8 mouse cellular contexts compared by ENCODE assay signal in genomic region chr1:191062781-191063485, GRCm38 (mm10). TPM values are rescaled to one million over a fixed set of nuclear protein-coding genes. Genes with fewer than 3 reads are reported as not detected.
DNase-seq lines count a peak whose midpoint lies in the region; ATAC-seq and TF ChIP-seq lines count a peak whose summit lies in the region.

TSS of gene Tatdn3 (minus strand) at chr1:191062932.
TSS of gene Nsl1 (plus strand) at chr1:191063012.

- no peak within 1 kb of the TSS for H3K27ac ChIP-seq in embryonic fibroblast, embryonic 13.5 days (ENCODE audit: insufficient read depth, low read length)
- peak within 1 kb of the TSS; percentile 95 for H3K27ac ChIP-seq in heart, embryonic 10.5 days
- H3K27ac ChIP-seq in kidney, embryonic 14.5 days (ENCODE audit: low read depth, low read length): peak within 1 kb of the TSS; percentile 65
- peak within 1 kb of the TSS; percentile 51 for H3K27ac ChIP-seq in limb, embryonic 15.5 days
- H3K27ac ChIP-seq in midbrain, postnatal 0 days (ENCODE audit: low read depth, low read length): peak within 1 kb of the TSS; percentile 77

- peaks cover 52% of the 10 kb centered on the region for H3K79me2 ChIP-seq in C2C12 (ENCODE audit: control insufficient read depth, insufficient read depth)

- H3K9me3 ChIP-seq in heart, embryonic 10.5 days: no peaks in the 10 kb centered on the region
- no peaks in the 10 kb centered on the region for H3K9me3 ChIP-seq in kidney, embryonic 14.5 days (ENCODE audit: control insufficient read depth, low read length)
- H3K9me3 ChIP-seq in limb, embryonic 15.5 days: no peaks in the 10 kb centered on the region
- no peaks in the 10 kb centered on the region for H3K9me3 ChIP-seq in midbrain, postnatal 0 days (ENCODE audit: low read length)

- TF ChIP-seq POLR2A in embryonic fibroblast, embryonic 13.5 days (IDR thresholded peaks at IDR 0.05; ENCODE audit: low read depth, low read length): peak; percentile 78

- H3K27me3 ChIP-seq in C2C12 (ENCODE audit: control insufficient read depth, insufficient read depth, insufficient read length): no peaks in the 10 kb centered on the region
- H3K27me3 ChIP-seq in heart, embryonic 10.5 days (ENCODE audit: insufficient read depth, poor library complexity, severe bottlenecking): no peaks in the 10 kb centered on the region
- no peaks in the 10 kb centered on the region for H3K27me3 ChIP-seq in kidney, embryonic 14.5 days (ENCODE audit: control insufficient read depth, insufficient read depth, low read length)
- no peaks in the 10 kb centered on the region for H3K27me3 ChIP-seq in limb, embryonic 15.5 days
- no peaks in the 10 kb centered on the region for H3K27me3 ChIP-seq in midbrain, postnatal 0 days (ENCODE audit: insufficient read depth, low read length)

- peak; percentile 91 for ATAC-seq in kidney, embryonic 14.5 days (ENCODE audit: low FRiP score, low TSS enrichment)
- ATAC-seq in limb, embryonic 15.5 days (ENCODE audit: insufficient number of reproducible peaks, low FRiP score, low TSS enrichment, low read depth): peak; percentile 82
- ATAC-seq in midbrain, postnatal 0 days (ENCODE audit: low FRiP score): peak; percentile 90

- H3K36me3 ChIP-seq in C2C12 (ENCODE audit: control insufficient read depth, insufficient read depth): peaks cover 27% of the 10 kb centered on the region
- H3K36me3 ChIP-seq in heart, embryonic 10.5 days: peaks cover 35% of the 10 kb centered on the region
- peaks cover 24% of the 10 kb centered on the region for H3K36me3 ChIP-seq in kidney, embryonic 14.5 days (ENCODE audit: control insufficient read depth, insufficient read depth, low read length)
- peaks cover 20% of the 10 kb centered on the region; the same call in 1 of the 2 replicates for H3K36me3 ChIP-seq in limb, embryonic 15.5 days
- H3K36me3 ChIP-seq in midbrain, postnatal 0 days (ENCODE audit: insufficient read depth, low read length): no peaks in the 10 kb centered on the region

- WGBS in heart, embryonic 10.5 days: under 1% methylated on average over 56 of the region's 56 CpGs
- under 1% methylated on average over 56 of the region's 56 CpGs for WGBS in kidney, embryonic 14.5 days
- WGBS in limb, embryonic 15.5 days: under 1% methylated on average over 56 of the region's 56 CpGs
- WGBS in midbrain, postnatal 0 days: under 1% methylated on average over 56 of the region's 56 CpGs

- H3ac ChIP-seq in C2C12 (ENCODE audit: control insufficient read depth, insufficient read length, low read depth): peak within 1 kb of the TSS; percentile 92

- peak; percentile 92 for DNase-seq in brain, adult 2 months (ENCODE audit: low read depth, low spot score)
- DNase-seq in heart, embryonic 10.5 days (ENCODE audit: low spot score): peak; percentile 92
- DNase-seq in midbrain, postnatal 0 days (ENCODE audit: low spot score): peak; percentile 90
- peak; percentile 92 to 98 for DNase-seq in spleen, postnatal 10 days (ENCODE audit: low spot score in 2 of 2)

- H3K4me1 ChIP-seq in embryonic fibroblast, embryonic 13.5 days (ENCODE audit: control insufficient read depth, insufficient read depth, low read length): no peaks in the 10 kb centered on the region
- peaks cover 20% of the 10 kb centered on the region for H3K4me1 ChIP-seq in heart, embryonic 10.5 days
- peaks cover 8% of the 10 kb centered on the region for H3K4me1 ChIP-seq in kidney, embryonic 14.5 days (ENCODE audit: control insufficient read depth, insufficient read depth, low read length)
- H3K4me1 ChIP-seq in limb, embryonic 15.5 days: peaks cover 16% of the 10 kb centered on the region
- no peaks in the 10 kb centered on the region; the same call in 1 of the 2 replicates for H3K4me1 ChIP-seq in midbrain, postnatal 0 days (ENCODE audit: insufficient read depth, low read length)

- H3K9ac ChIP-seq in kidney, embryonic 14.5 days (ENCODE audit: low read depth, low read length): peak within 1 kb of the TSS; percentile 89
- peak within 1 kb of the TSS; percentile 74 for H3K9ac ChIP-seq in limb, embryonic 15.5 days
- H3K9ac ChIP-seq in midbrain, postnatal 0 days (replicated peaks; ENCODE audit: low read length, poor library complexity, severe bottlenecking): peak within 1 kb of the TSS; percentile 72

- peaks cover 37% of the 10 kb centered on the region for H3K79me3 ChIP-seq in C2C12 (ENCODE audit: low read depth)

- peak within 1 kb of the TSS; percentile 84 for H3K4me3 ChIP-seq in C2C12 (ENCODE audit: insufficient read depth, poor library complexity, severe bottlenecking)
- peak within 1 kb of the TSS; percentile 77 for H3K4me3 ChIP-seq in embryonic fibroblast, embryonic 13.5 days (ENCODE audit: insufficient read depth, low read length)
- H3K4me3 ChIP-seq in heart, embryonic 10.5 days: peak within 1 kb of the TSS; percentile 92
- peak within 1 kb of the TSS; percentile 93 for H3K4me3 ChIP-seq in kidney, embryonic 14.5 days (ENCODE audit: low read length)
- peak within 1 kb of the TSS; percentile 83 for H3K4me3 ChIP-seq in limb, embryonic 15.5 days
- H3K4me3 ChIP-seq in midbrain, postnatal 0 days (ENCODE audit: low read depth, low read length): peak within 1 kb of the TSS; percentile 67

- H3K4me2 ChIP-seq in kidney, embryonic 14.5 days (replicated peaks; ENCODE audit: low read depth, low read length): peak within 1 kb of the TSS; percentile 87
- H3K4me2 ChIP-seq in limb, embryonic 15.5 days: peak within 1 kb of the TSS; percentile 77
- peak within 1 kb of the TSS; percentile 97 for H3K4me2 ChIP-seq in midbrain, postnatal 0 days (ENCODE audit: low read depth, low read length, poor library complexity, severe bottlenecking)

- no peak for TF ChIP-seq CTCF in C2C12 (IDR thresholded peaks at IDR 0.05; ENCODE audit: control insufficient read depth, insufficient read depth, insufficient read length)
- no peak for TF ChIP-seq CTCF in embryonic fibroblast, embryonic 13.5 days (IDR thresholded peaks at IDR 0.05; ENCODE audit: borderline replicate concordance, insufficient read depth, low read length)
- TF ChIP-seq CTCF in midbrain, postnatal 0 days (IDR thresholded peaks at IDR 0.05): peak; percentile 62

TF ChIP-seq in C2C12, 6 proteins besides CTCF, POLR2A, EP300 and RAD21:
- TF ChIP-seq MAX (IDR thresholded peaks at IDR 0.05) (peak; percentile 44), MYOD1 (IDR thresholded peaks at IDR 0.05; ENCODE audit: control insufficient read depth, insufficient read length, low read depth) (no peak), MYOG (IDR thresholded peaks at IDR 0.05; ENCODE audit: control insufficient read depth, extremely low read depth, insufficient read length) (no peak)

RNA-seq across cellular contexts. Expression of gene Tatdn3, which starts in this region (rescaled TPM):
- 6.1 TPM for polyA plus RNA-seq in C2C12 (2012; fragmentation: generic; extraction: Trizol)
- polyA plus RNA-seq in embryonic fibroblast, embryonic 13.5 days (2011; ENCODE audit: insufficient read length, low read depth, missing spikeins): 11.3 and 19.0 TPM in 2 replicates
- 16.6 and 20.7 TPM in 2 replicates for polyA plus RNA-seq in heart, embryonic 10.5 days (2016; fragmentation: Nextera tagmentation; extraction: Ambion mirVana)
- 12.6 and 13.2 TPM in 2 replicates for polyA plus RNA-seq in kidney, embryonic 14.5 days (2014; fragmentation: Nextera tagmentation; extraction: Ambion mirVana)
- 12.6 and 14.2 TPM in 2 replicates for polyA plus RNA-seq in limb, embryonic 15.5 days (2015; fragmentation: Nextera tagmentation; extraction: Ambion mirVana)
- 21.5 and 39.0 TPM in 2 replicates for total RNA-seq in midbrain, postnatal 0 days (2014; rRNA removed)
- 12.8 and 14.7 TPM in 2 replicates for polyA plus RNA-seq in midbrain, postnatal 0 days (2015; fragmentation: Nextera tagmentation; extraction: Ambion mirVana)

RNA-seq across cellular contexts. Expression of gene Nsl1, which starts in this region (rescaled TPM):
- 9.4 TPM for polyA plus RNA-seq in C2C12 (2012; fragmentation: generic; extraction: Trizol)
- 5.7 and 11.7 TPM in 2 replicates for polyA plus RNA-seq in embryonic fibroblast, embryonic 13.5 days (2011; ENCODE audit: insufficient read length, low read depth, missing spikeins)
- polyA plus RNA-seq in heart, embryonic 10.5 days (2016; fragmentation: Nextera tagmentation; extraction: Ambion mirVana): 20.6 and 21.8 TPM in 2 replicates
- polyA plus RNA-seq in kidney, embryonic 14.5 days (2014; fragmentation: Nextera tagmentation; extraction: Ambion mirVana): 10.4 and 23.3 TPM in 2 replicates
- polyA plus RNA-seq in limb, embryonic 15.5 days (2015; fragmentation: Nextera tagmentation; extraction: Ambion mirVana): 16.8 and 19.4 TPM in 2 replicates
- 1.6 and 1.9 TPM in 2 replicates for total RNA-seq in midbrain, postnatal 0 days (2014; rRNA removed)
- polyA plus RNA-seq in midbrain, postnatal 0 days (2015; fragmentation: Nextera tagmentation; extraction: Ambion mirVana): 1.8 and 1.9 TPM in 2 replicates
